Mouse (Mus musculus): ENCODE results near the gene Slc12a6.

GRCm38 (mm10) chr2:112353685-112354455 lies 88.2 kb downstream of the Slc12a6 start:
- TF ChIP-seq CTCF (IDR thresholded peaks at IDR 0.05; ENCODE audit: control insufficient read depth, insufficient read depth, insufficient read length) (no peak), CEBPB (IDR thresholded peaks at IDR 0.05; ENCODE audit: low read depth) (no peak), MYOD1 (IDR thresholded peaks at IDR 0.05; ENCODE audit: control insufficient read depth, insufficient read length, low read depth) (no peak), MAX (IDR thresholded peaks at IDR 0.05) (no peak), MYOG (IDR thresholded peaks at IDR 0.05; ENCODE audit: control insufficient read depth, extremely low read depth, insufficient read length) (no peak), USF1 (IDR thresholded peaks at IDR 0.05; ENCODE audit: low read depth) (no peak)

Data from C2C12 (cell line).